Mouse (Mus musculus): ENCODE measurements around the gene Hunk. TPM values are rescaled to one million over a fixed set of nuclear protein-coding genes. Genes with fewer than 3 reads are reported as not detected.

The Hunk gene
- polyA plus RNA-seq (2015; fragmentation: Nextera tagmentation; extraction: Ambion mirVana): 4.2 and 5.6 TPM in 2 replicates

DNA sequence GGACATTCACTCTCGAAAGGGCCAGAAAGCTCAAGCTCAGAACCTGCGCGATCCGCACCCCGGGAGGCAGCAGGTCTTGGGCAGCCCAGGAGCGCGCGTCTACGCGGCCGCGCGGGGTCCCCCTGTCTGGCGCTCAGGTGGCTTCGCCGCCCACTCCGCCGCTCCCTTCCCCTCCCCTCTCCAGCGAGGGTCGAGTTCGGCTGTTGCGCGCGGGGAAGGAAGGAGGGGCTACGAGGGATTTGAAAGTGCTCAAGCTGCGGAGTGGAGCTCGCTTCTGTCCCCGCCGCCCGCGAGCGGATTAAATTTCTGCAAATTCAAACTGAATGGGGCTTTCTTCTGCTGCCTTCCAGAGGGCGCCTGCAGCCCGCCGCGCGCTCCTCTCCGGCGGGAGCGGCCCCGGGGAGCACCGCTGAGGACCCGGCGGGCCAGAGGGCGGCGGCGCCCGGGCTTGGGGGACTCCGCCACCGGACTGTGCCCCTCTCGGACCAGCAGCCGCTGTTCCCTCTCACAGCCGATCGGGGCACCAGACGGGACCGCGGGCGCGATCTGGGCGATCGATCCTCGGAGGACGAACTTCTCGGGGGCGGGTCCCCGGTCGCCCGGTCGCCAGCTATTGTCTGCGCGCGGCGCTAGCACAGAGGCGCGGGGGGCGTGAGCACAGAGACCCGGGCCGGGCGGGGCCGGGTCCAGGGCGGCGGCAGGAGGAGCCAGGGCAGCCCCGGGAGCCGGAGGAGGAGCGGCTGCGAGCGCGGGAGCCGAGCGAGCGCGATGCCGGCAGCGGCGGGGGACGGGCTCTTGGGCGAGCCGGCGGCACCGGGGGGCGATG lies at the start of gene Hunk:
Hunk (plus strand) TSS at position 326 of the 826 bp plus-strand sequence.

Other genes with a start within 250 kb of the Hunk start
- gene Tiam1, start 242.2 kb upstream of the Hunk start, polyA plus RNA-seq (2015; fragmentation: Nextera tagmentation; extraction: Ambion mirVana): 7.9 and 8.6 TPM in 2 replicates
- 787 and 827 TPM in 2 replicates for gene Sod1, start 165.3 kb upstream of the Hunk start, polyA plus RNA-seq (2015; fragmentation: Nextera tagmentation; extraction: Ambion mirVana)
- gene Scaf4, start 101.5 kb upstream of the Hunk start, polyA plus RNA-seq (2015; fragmentation: Nextera tagmentation; extraction: Ambion mirVana): 10.2 and 12.0 TPM in 2 replicates